Mouse (Mus musculus) liver, embryonic 16.5 days (tissue): ENCODE data around the gene Ing5. TPM values are rescaled to one million over a fixed set of nuclear protein-coding genes. Genes with fewer than 3 reads are reported as not detected.

Experiments
- polyA plus RNA-seq: library from polyadenylated mRNA; unstranded; fragments of >200 nt; fragmentation: Nextera tagmentation; extraction: Ambion mirVana; gene quantifications from 2 replicates; pipeline ENCODE4 v1.2.1, GENCODE M21; 2015

Ing5 gene
- polyA plus RNA-seq, 1 experiment from 2014 or later, result 8.6 TPM

Other genes starting within 250 kb of the Ing5 start
- 42.7 and 48.1 TPM in 2 replicates for gene Stk25, start 145.3 kb upstream of the Ing5 start, polyA plus RNA-seq
- gene Bok, start 118.3 kb upstream of the Ing5 start, polyA plus RNA-seq, result 4.2 and 5.3 TPM in 2 replicates
- gene Atg4b, start 52.5 kb upstream of the Ing5 start, polyA plus RNA-seq, result 60.2 and 63.0 TPM in 2 replicates
- 10.6 and 11.9 TPM in 2 replicates for gene Thap4, start 49.1 kb upstream of the Ing5 start, polyA plus RNA-seq
- gene Dtymk, start 2.0 kb upstream of the Ing5 start, polyA plus RNA-seq, result 95.9 and 110 TPM in 2 replicates
- 5.6 and 6.9 TPM in 2 replicates for gene D2hgdh, start 20.9 kb downstream of the Ing5 start, polyA plus RNA-seq
- not detected in 2 replicates for gene Gal3st2, start 57.3 kb downstream of the Ing5 start, polyA plus RNA-seq
- gene Gal3st2b, start 114.3 kb downstream of the Ing5 start, polyA plus RNA-seq, result 0.05 TPM in 1 of 2 replicates, not detected in the other
- gene Gal3st2c, start 186.5 kb downstream of the Ing5 start, polyA plus RNA-seq, result not detected in 2 replicates
- not detected in 2 replicates for gene Neu4, start 216.5 kb downstream of the Ing5 start, polyA plus RNA-seq
- 0.12 TPM in 1 of 2 replicates, not detected in the other for gene Pdcd1, start 248.6 kb downstream of the Ing5 start, polyA plus RNA-seq